Mouse (Mus musculus): ENCODE measurements around the gene Gskip.

The Gskip gene

DNA sequence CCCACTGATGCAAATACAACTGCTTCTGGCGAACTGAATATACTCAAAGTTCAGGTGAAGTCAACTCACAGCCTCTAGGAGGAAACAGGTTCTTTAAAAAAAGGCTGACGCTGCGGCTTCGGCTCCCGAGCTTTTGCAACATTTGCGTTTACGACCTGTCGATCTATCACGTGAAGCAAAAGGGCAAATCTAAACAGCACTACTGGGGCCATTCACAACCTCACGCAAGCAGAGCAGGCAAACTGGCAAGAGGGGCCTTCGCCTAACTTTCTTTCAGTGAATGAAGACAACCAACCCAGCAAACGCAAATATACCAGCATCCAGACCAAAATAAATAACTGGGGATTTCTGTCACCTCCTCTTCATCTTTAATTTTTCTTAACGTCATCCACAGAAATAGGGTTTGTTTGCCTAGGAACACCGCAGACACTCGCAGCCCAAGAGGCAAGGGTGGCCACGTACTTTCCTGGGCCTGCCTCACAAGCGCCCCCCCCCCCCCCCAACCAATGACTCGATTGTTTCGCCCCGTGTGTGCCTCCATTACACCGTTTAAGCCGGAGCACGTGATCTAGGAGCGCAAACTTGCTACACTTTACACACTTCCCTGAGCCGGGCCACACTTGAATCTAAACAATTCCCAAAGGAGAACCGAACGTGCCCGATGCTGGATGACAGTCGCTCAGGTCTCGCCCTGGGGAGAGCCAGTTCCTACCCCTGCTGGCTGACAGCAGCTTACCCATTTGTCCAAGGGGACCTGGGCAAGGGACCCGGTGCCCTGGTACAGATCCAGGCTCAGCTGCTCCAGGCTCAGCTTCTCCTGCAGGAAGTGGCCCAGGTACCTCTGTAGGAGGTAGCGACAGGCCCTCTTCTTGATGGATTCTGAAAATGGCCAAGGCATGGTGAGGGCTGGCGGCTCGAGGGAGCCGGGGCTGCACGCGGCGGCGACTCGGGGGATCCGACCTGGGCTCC lies at the start of gene Gskip:
Gene Gskip (plus strand): TSS at position 897 of the 969 bp plus-strand sequence.
- DNase-seq (ENCODE audit: low spot score), result peak; percentile 15

DNA sequence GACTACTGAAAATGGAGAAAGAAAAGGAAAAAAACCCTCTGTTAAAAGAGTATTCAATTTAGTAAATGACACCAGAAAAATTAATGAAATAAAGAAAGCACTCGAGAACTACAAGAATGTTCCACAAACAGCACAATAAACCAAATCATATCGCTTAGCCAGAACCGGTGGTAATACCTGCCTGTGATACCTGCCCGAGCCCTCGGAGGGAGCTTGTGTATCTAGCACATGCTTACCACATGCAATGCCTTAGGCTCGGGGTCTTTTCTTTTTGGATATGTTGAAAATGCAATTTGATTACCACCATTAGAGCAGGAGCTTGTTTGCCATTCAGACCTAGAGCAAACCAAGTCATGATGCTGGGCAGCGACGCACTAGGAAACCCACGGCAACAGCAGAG lies 48.1 kb upstream of the Gskip start:
- DNase-seq (ENCODE audit: low spot score), result no peak

DNA sequence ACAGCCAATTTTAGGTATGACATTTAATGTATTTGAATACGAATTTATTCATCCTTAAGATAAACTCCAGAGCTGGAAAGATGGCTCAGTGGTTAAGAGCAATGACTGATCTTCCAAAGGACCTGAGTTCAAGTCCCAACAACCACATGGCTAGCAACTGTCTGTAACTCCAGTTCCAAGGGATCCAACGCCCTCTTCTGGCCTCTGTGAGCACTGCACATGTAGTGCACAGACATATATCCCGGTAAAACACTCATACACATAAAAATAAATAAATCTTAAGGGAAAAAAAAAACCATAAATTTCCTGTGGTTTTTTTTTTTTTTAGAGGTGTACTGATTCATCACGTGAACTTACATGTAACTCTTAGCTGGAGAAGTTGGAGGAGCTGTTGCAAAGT lies 47.1 kb upstream of the Gskip start:
- no peak for DNase-seq (ENCODE audit: low spot score)

DNA sequence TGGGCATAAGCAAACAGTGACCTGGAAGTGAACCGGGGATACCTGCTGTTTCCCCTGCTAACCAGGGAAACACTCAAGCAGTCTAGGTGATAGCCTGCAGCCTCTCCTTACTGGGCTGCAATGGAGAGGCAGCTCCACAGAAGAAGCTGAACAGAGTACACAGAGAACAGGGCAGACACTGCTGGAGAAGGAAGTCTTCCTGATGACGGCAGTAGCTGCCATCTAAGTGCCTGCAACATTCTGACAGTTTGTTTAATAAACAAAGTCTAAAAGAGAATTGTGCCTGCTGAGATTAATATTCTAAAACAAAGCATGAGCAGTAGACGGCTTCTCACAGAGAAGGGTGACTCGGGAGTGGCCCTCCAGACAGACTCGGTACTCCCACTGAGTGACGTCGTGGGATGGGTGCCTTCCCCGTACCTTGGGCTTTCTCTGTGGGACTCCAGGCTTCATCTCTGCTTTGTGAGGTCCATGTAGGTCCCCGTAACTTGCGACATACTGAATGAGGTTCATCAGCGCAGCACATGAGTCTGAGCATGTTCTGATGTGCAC lies 41.8 kb upstream of the Gskip start:
- no peak for DNase-seq (ENCODE audit: low spot score)

DNA sequence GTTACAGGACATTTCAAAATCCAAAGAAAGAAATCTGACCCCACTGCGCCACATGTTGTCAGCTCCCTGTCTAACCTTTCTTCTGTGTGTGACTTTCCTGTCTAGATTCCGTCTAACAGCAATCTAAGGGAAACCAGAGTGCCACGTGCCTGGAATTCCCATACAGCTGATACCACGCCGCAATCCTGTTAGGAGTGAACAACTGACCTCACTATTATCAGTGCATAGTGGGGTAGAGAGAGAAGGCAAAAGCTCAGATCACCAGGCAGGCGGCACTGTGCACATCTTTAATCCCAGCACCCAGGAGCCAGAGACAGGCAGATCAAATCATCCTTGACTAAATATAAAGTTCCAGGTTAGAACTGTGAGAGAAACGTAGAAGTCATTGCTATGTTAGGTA lies 28.8 kb upstream of the Gskip start:
- DNase-seq (ENCODE audit: low spot score), result no peak

DNA sequence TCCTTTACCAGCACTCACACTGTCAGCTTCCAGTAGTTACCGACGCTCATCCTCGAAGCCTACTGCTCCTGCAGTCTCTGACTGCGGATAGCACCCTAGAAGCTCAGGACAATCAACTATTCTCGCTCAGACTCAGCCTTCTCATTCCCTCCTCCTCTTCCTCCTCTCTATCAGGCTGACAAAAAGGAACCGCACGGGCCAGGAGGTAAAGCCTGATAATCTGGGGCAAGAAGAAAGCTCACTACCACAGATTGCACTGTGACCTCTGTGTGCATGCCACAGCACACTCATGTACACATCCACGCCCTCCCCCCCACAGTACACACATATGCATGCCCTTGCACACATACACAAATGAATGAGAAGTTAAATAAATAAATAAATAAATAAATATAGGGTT lies 8.4 kb upstream of the Gskip start:
- no peak for DNase-seq (ENCODE audit: low spot score)

DNA sequence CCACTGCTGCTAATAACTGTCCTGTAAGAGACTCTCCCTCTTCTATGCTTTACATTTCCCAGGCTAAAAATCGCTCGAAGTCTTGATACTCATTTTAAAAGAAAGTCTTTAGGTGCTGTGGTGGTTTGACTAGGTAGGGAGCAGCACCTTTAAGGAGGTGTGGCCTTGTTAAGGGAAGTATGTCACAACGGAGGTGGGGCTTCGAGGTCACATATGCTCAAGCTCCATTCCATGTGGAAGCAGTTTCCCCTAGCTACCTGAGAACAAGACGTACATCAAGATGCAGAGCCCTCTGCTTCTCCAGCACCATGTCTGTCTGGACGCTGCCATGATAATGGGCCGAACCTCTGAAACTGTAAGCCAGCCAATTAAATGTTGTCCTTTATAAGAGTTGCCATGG lies 6.4 kb upstream of the Gskip start:
- DNase-seq (ENCODE audit: low spot score), result no peak

DNA sequence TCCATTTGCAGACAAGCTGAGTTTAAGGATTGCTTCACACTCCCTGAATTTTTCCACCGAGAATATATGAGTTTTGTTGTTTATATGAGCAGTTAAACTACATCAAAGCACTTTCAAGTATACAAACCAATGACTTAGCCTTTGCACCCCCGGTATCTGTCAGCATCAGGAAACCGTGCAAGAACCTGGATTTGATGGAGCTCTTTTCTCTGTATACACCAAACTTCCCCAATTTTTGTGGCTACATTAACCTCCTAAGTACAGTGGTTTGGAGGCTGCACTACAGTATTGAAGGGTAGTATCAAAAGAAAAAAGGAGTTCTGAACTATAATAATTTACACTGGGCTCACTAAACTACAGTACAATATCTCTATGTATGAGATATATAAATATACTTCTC lies 5.9 kb upstream of the Gskip start:
- no peak for DNase-seq (ENCODE audit: low spot score)

DNA sequence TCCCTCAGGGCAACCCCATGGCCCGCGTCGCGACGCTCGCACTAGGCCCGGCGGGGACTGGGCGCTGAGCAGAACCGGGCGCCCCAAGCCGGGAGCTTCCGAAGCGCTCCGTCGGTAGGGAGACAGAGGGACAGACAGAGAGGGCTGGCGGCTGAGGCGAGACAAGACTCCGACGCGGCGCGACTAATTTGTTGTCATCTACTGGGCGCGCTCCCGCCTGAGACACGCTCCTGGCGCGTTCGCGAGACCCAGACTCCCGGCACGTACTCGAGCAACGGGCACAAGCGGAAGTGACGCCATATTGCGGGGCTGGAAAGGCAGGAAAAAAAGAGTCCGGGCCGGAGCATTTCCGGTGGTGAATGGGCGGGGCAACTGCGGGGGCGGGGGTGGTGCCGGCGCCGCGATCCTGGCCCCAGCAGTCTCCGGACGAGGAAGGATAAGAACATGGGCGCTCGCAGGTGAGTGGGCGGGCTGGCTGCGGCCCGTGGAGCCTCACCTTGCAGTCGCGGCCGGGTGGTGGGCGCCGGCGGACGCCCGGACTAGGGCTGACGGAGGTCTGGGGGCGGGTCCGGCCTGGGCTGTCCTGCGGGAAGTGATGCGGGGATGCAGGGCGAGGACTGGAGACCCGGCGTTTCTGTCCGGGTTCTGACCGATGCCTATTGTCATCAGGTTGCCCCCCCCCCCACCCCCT lies 517 bp downstream of the Gskip start, which contains the start of gene Atg2b:
Gene Atg2b (minus strand): TSS at position 211 of the 691 bp plus-strand sequence.
- DNase-seq (ENCODE audit: low spot score), result peak; percentile 94

DNA sequence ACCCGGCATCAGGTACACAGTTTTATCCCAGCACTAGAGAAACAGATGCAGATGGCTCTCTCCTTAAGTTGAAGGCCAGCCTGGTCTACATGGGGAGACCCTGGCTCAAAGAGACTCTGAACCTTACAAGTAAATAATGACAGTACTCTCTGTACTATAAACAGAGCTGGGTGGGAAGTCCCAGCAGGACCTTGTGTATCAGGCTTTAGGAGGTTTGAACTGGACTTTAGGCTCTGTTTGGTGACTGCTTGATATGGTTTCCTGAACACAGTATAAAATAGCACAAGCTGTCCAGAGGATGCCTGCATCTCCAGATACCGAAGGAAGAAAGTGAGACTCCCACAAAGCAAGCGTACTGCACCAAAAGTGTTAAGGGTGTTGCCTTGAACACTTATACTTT lies 2.2 kb downstream of the Gskip start:
- DNase-seq (ENCODE audit: low spot score), result no peak

DNA sequence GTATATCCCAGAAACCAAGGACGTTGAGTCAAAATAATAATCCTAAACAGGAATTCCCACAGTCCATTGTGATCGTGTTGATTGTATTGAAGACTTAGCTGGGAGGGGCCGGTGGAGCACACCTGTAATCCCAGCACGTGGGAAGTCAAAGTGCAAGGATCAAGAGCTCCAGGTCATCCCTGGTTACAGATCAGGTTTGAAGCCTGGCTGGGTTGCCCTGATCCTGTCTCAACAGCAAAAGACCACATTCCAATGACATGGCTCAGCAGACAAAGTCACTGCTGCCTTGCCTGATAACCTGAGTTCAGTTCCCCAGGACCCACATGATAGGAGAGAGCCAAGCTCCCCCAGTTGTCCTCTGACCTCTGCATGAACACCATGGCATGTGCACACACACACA lies 2.8 kb downstream of the Gskip start:
- no peak for DNase-seq (ENCODE audit: low spot score)

DNA sequence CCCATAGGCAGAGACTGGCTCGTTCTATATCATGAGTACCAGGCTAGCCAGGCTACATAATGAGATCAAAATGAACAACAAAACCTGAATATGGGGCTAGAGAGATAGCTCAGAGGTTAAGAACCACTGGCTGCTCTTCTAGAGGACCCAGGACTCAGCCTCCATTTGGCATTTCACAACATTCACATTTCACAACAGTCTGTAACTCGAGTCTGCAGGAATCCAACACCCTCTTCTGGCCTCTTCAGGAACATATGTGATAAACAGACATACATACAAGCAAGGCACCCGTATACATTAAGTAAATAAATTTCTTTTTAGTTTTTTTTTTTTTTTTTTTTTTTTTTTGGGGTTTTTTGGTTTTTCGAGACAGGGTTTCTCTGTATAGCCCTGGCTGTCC lies 3.9 kb downstream of the Gskip start:
- DNase-seq (ENCODE audit: low spot score), result no peak

DNA sequence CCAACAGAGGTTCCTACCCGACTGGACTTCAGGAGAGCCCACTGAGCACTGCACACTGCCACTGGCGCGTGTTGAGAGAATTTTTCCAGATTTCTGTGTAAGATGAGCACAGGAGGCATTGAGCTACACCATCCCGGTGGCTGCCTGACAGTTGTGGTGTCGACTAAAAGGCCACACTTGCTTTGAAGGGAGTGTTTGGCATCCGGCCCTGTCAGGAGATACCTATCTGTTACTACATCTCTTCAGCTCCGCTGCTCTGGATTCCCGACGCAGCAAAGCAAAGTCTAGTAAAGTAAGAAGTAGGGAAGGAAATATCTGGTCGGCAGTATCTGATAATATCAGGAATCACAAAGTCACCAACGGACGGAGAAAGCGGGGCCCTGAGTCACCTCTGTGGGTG lies 4.8 kb downstream of the Gskip start:
- no peak for DNase-seq (ENCODE audit: low spot score)

DNA sequence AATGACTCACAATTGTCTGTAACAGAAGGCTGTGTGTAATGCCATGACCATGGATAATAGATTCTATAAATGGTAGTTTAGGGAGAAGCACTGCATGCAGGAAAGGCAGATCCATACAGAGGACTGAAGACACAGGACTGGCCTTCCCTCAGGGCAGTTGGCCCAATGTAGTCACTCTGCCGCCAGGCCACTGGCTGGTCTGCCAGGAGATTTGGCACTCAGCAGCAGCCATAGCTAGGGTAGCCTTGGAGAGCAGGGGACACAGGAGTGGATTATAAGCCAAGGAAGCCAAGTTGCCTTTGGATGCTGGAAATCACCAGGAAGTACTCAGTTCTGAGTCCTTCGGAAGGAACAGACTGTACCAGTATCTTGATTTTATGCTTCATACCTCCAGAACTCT lies 9.4 kb downstream of the Gskip start:
- DNase-seq (ENCODE audit: low spot score), result no peak

DNA sequence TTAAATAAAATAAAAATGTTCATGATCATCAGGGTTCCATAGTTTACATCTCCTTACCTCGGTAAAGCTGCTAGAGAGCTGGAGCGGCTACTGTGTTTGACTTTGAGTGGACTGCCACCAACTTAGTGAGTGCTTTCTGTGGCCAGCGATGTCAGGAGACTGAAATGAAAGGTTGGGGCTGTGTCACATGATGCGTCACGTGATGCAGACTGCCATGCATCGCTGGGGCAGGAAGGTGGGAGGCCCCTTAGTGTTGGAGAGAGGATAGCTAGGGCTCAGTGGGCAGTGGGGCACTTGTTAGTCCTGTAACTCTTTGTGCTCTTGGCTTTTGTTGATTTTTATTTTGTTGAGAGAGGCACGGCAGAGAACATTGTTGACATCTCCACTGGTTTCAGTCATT lies 11.2 kb downstream of the Gskip start:
- DNase-seq (ENCODE audit: low spot score), result no peak

DNA sequence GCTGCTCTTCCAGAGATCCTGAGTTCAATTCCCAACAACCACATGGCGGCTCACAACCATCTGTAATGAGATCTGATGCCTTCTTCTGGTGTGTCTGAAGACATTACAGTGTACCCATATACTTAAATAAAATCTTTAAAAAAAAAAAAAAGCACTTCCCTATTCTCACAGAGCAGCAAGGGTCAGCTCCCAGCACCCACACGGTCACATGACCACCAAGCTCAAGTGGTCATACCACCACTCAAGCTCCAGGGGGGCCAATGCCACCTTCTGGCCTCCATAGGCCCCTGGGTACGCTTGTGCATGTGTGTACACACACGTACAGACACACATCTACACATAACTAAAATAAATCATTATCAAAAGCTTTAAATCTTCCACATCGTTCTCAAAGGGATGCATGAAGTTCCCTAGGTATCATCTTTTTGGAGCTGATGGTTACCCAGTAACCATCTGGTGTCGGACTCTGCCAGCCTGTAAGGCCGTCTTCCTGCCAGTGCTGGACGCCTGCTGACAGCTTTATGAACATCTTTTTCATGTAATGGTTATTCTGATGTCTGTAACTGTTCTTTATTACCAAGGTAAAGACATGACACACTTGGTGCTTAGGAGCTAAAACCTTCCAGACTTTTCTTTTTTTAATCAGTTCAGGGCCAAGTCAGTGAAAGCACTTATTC lies 12.6 kb downstream of the Gskip start:
- no peak for DNase-seq (ENCODE audit: low spot score)

DNA sequence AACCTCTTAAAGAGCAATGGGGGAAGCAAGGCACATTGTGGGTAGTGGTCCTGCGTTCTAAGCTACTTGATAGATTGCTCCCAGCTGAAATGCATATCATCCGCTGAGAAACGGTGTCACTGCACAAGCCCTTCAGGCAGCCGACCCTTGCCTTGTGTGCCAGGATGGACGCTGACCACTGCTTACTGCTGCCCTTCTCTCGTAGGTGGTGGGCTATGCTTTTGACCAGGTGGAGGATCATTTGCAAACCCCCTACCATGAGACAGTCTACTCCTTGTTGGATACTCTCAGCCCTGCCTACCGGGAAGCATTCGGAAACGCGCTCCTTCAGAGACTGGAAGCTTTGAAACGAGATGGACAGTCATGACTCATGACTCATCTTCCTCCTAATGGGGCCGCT lies 15.8 kb downstream of the Gskip start:
- no peak for DNase-seq (ENCODE audit: low spot score)

DNA sequence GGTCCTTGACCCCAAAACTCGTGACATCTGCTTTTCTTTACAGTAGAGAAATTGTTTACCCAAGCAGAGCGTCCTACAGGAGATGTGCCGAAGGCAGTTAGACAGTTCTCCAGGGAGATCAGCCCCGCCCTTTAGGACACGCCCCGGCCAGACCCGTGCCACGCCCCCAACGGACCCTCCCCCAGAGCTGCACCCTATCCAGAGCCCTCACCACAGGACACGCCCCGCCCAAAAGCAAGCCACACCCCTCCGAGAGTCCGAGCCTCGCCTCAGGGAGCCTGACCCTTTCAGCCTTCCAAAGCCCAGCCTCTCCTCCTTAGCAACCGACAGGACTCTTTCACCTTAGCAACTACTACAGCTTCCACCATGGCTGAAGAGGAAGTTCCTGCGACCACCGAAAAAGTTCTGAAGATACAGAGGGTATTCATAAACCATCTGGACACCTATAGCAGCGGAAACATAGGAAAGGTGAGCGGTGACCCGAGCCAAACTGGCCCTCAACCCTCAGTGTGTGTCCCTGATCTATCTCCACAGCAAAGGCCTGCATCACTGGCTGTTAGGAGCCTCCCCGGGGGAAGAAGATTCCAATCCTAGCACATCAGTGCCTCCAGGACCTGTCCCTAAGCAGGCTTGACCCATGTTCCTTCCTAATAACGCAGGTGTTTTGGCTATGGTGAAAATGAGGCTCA lies 21.3 kb downstream of the Gskip start, which contains the start of gene Ak7:
Gene Ak7 (plus strand): TSS at position 178 of the 689 bp plus-strand sequence.
- DNase-seq (ENCODE audit: low spot score), result peak; percentile 70

DNA sequence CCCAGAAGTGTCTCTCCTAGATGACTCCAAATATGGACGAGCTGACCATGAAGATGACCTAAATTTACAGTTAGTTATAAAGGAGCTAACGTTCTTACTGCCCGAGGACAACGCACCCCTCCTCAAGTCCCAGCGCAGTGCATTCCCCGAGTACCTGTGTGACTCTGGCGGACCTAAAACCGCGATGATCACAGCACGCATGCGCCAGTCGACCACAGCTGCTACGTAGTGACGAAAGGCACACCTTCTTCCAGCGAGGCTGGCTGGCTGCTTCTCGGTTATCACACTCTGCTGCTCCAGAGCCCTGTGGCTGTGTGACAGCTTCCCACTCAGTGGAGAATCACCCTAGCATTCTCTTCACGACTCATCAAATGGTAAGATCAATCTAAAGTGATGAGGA lies 34.0 kb downstream of the Gskip start:
- DNase-seq (ENCODE audit: low spot score), result no peak

DNA sequence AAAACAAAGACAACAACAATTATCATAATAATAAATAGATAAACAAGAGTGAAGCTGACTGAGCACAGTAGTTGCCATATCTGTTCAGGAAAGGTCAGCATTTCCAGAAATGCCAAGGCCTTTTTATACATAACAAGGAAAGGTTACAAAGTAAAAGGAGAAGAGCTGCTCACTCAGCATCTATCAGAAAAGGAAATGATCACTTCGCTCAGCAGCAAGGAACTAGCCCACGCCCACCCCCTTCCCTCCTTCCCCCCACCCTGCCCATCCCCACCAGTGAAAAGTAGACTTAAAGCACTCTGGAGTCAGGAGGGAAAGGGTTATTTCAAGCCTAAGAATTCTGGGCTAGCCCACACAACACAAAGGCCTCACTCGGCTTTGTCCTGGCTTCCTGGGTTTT lies 35.6 kb downstream of the Gskip start:
- no peak for DNase-seq (ENCODE audit: low spot score)

DNA sequence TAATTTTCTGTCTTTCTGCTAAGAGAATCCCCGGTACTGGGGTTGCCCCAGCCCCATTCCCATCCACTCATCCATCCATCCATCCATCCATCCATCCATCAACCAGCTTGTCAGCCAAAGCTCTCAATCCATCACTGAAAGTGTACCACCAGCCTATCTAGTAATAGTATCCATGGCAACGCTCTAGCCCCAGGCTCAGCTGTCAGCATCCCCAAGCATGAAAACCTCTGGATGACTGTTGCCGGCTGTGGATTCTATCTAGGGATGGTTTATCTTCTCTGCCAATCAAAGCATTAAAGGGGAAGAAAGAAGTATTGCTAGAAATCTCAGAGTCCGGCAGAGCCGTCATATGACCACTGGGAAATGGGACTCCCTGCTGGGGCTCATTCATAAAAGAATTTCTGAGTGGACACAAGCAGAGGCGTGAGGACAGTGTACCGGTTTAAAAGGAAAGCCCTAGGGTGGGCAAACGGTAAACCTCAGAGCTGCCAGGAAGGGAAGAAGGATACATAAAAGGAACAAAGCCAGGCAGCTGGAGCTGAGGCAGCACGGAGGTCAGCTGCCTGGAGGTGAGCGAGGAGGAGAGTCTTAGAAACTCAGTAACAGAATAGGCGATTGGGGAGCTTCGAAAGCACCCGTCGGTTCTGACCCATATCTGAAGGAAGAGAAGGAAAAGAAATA lies 37.0 kb downstream of the Gskip start:
- DNase-seq (ENCODE audit: low spot score), result no peak

All from ovary, postnatal 14 days (tissue).